Mouse (Mus musculus) heart, embryonic 13.5 days (tissue): ENCODE measurements at regions not wholly inside any gene's neighbourhood (a gene's known extent, or its start where the extent isn't known, plus 50 kb on each side); places are given as distances from the start of the nearest gene placed in this dataset.

Experiments used
- ATAC-seq: fragments of 200-750 bp; cut with Nextera tagmentation; 2 replicates; pipeline ENCODE4 v1.8.0; 2017; ENCODE audit warnings: moderate TSS enrichment; ENCODE audit not compliant: insufficient number of reproducible peaks, low FRiP score, low TSS enrichment; ENCODE audit errors: extremely low read depth
- H3K27ac ChIP-seq: fragments of 300-500 bp; sonication (generic); replicated peaks from 2 replicates; pipeline ENCODE4 v1.5.1; 2015; ENCODE audit warnings: moderate library complexity, mild to moderate bottlenecking, inconsistent platforms
- H3K27me3 ChIP-seq: fragments of 300-500 bp; sonication (generic); replicated peaks from 2 replicates; pipeline ENCODE4 v1.6.1; 2015; ENCODE audit warnings: mild to moderate bottlenecking, inconsistent platforms
- H3K36me3 ChIP-seq: fragments of 300-500 bp; sonication (generic); 2 replicates; pipeline ENCODE4 v1.6.1; 2015; ENCODE audit warnings: mild to moderate bottlenecking, inconsistent platforms
- H3K4me1 ChIP-seq: fragments of 300-500 bp; sonication (generic); 2 replicates; pipeline ENCODE4 v1.6.1; 2015; ENCODE audit warnings: inconsistent platforms
- H3K4me2 ChIP-seq: fragments of 300-500 bp; sonication (generic); 2 replicates; pipeline ENCODE4 v1.6.1; 2015; ENCODE audit warnings: inconsistent platforms, mild to moderate bottlenecking, moderate library complexity
- H3K4me3 ChIP-seq: fragments of 300-500 bp; sonication (generic); 2 replicates; pipeline ENCODE4 v1.5.1; 2015; ENCODE audit warnings: moderate library complexity, mild to moderate bottlenecking, inconsistent platforms
- H3K9ac ChIP-seq: fragments of 300-500 bp; sonication (generic); 2 replicates; pipeline ENCODE4 v1.6.1; 2015; ENCODE audit warnings: inconsistent platforms, mild to moderate bottlenecking, moderate library complexity
- H3K9me3 ChIP-seq: fragments of 300-500 bp; sonication (generic); 2 replicates; pipeline ENCODE4 v1.6.1; 2016; ENCODE audit warnings: inconsistent platforms
- WGBS: fragments of 180-500 bp; shearing (Covaris S2); methylation state at CpG from one replicate; pipeline ENCODE4 v1.1.7; 2015; ENCODE audit warnings: mixed read lengths; 5-methylcytosine and 5-hydroxymethylcytosine counted together

DNA sequence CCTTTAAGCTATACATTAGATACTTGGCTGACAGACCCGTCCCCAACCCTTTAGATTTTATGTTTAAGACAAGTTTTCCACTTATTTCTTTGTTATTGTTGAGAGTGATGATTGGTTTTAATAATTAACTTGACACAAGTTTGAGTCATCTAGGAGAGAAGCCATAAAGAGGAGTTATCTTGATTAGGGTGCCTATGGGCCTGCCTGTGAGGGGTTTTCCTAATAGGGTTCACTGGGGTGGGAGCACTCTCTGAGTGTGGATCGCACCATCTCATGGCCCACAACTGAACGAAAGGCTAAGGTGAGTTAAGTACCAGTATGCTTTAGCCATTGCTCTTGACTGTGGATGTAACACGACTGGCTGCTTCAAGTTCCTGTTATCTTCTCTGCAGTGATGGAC lies 123.3 kb upstream of the Agap1 start:
- ATAC-seq = no peak
- H3K36me3 ChIP-seq = no peaks in the 10 kb centered on the region
- H3K4me3 ChIP-seq = no peak overlapping the region
- H3K27me3 ChIP-seq = no peaks in the 10 kb centered on the region
- H3K9ac ChIP-seq = no peak overlapping the region
- H3K4me2 ChIP-seq = no peak overlapping the region
- WGBS = 78% methylated on average over 4 of the region's 4 CpGs
- no peaks in the 10 kb centered on the region for H3K9me3 ChIP-seq
- no peak overlapping the region for H3K27ac ChIP-seq
- H3K4me1 ChIP-seq = no peaks in the 10 kb centered on the region

- no peaks in the 10 kb centered on the region for H3K36me3 ChIP-seq
- no peaks in the 10 kb centered on the region for H3K9me3 ChIP-seq
- WGBS = 64% methylated on average over 7 of the region's 7 CpGs
- no peaks in the 10 kb centered on the region for H3K27me3 ChIP-seq
- H3K4me1 ChIP-seq = no peaks in the 10 kb centered on the region
- H3K9ac ChIP-seq = no peak overlapping the region
- no peak overlapping the region for H3K4me3 ChIP-seq
- no peak overlapping the region for H3K4me2 ChIP-seq
- no peak for ATAC-seq
- no peak overlapping the region for H3K27ac ChIP-seq
These were observed 121.9 kb upstream of the Agap1 start for GRCm38 (mm10) chr1:89332676-89333075.

- Histone ChIP-seq H3K9me3 (no peaks in the 10 kb centered on the region), H3K4me2 (no peak overlapping the region), H3K27ac (no peak overlapping the region), H3K36me3 (no peaks in the 10 kb centered on the region), H3K27me3 (no peaks in the 10 kb centered on the region), H3K9ac (no peak overlapping the region), H3K4me1 (no peaks in the 10 kb centered on the region), H3K4me3 (no peak overlapping the region)
- 64% methylated on average over 5 of the region's 5 CpGs for WGBS
- ATAC-seq = no peak
These were observed 116.7 kb upstream of the Agap1 start for GRCm38 (mm10) chr1:89337861-89338260.

- WGBS = 33% methylated on average over 4 of the region's 4 CpGs
- Histone ChIP-seq H3K36me3 (no peaks in the 10 kb centered on the region), H3K4me2 (no peak overlapping the region), H3K9me3 (no peaks in the 10 kb centered on the region), H3K4me1 (no peaks in the 10 kb centered on the region), H3K9ac (no peak overlapping the region), H3K4me3 (no peak overlapping the region), H3K27ac (no peak overlapping the region), H3K27me3 (no peaks in the 10 kb centered on the region)
- ATAC-seq = no peak
These were observed 111.8 kb upstream of the Agap1 start for GRCm38 (mm10) chr1:89342794-89343193.

DNA sequence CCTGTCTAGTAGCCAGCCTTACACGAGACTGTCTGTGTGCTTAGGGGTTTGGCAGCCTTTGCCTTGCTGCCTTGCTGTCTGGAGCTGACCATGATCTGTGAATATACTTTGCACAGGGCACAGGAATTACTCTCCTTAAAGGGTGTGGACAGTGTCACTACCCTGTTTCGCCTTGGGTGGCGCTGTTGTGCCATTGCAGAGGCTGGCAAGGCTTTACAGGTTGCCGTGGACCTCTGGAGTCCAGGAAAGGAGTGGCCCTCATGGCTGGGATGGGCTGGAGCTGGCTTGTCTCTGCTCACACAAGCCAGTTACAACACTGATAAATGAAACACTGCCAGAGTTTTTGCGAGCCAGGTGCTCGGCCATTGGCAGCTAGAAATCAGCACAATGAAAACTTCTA lies 110.1 kb upstream of the Agap1 start:
- Histone ChIP-seq H3K4me3 (no peak overlapping the region), H3K9me3 (no peaks in the 10 kb centered on the region), H3K27ac (no peak overlapping the region), H3K4me2 (no peak overlapping the region), H3K4me1 (no peaks in the 10 kb centered on the region), H3K36me3 (no peaks in the 10 kb centered on the region), H3K9ac (no peak overlapping the region), H3K27me3 (0 out of 2 replicates have a peak, but pooled peaks cover 2% of the 10 kb centered on the region)
- ATAC-seq = no peak
- WGBS = 38% methylated on average over 6 of the region's 6 CpGs

- Histone ChIP-seq H3K9ac (no peak overlapping the region), H3K9me3 (no peaks in the 10 kb centered on the region), H3K4me3 (no peak overlapping the region), H3K4me2 (no peak overlapping the region), H3K27me3 (0 out of 2 replicates have a peak, but pooled peaks cover 2% of the 10 kb centered on the region), H3K27ac (no peak overlapping the region), H3K36me3 (no peaks in the 10 kb centered on the region), H3K4me1 (no peaks in the 10 kb centered on the region)
- no peak for ATAC-seq
- WGBS = 60% methylated on average over 3 of the region's 3 CpGs
These were observed 107.3 kb upstream of the Agap1 start for GRCm38 (mm10) chr1:89347341-89347740.

- ATAC-seq = no peak
- 55% methylated on average over 4 of the region's 4 CpGs for WGBS
These were observed 101.7 kb upstream of the Agap1 start for GRCm38 (mm10) chr1:89352936-89353335.

GRCm38 (mm10) chr1:89359257-89359656 lies 95.3 kb upstream of the Agap1 start:
- Histone ChIP-seq H3K27me3 (no peaks in the 10 kb centered on the region), H3K36me3 (no peaks in the 10 kb centered on the region), H3K27ac (no peak overlapping the region), H3K9me3 (peaks cover 7% of the 10 kb centered on the region), H3K4me3 (no peak overlapping the region), H3K4me1 (peaks cover 4% of the 10 kb centered on the region; the same call in 1 of the 2 replicates), H3K9ac (no peak overlapping the region), H3K4me2 (no peak overlapping the region)
- WGBS = 61% methylated on average over 3 of the region's 3 CpGs
- ATAC-seq = no peak

More at GRCm38 (mm10) chr1:89352936-89353335, 101.7 kb upstream of the Agap1 start:
- H3K4me3 ChIP-seq = no peak overlapping the region
- 0 out of 2 replicates have a peak, but pooled peaks cover 2% of the 10 kb centered on the region for H3K27me3 ChIP-seq
- peaks cover 3% of the 10 kb centered on the region; the same call in 1 of the 2 replicates for H3K4me1 ChIP-seq
- no peak overlapping the region for H3K27ac ChIP-seq
- no peak overlapping the region for H3K9ac ChIP-seq
- H3K9me3 ChIP-seq = peaks cover 7% of the 10 kb centered on the region
- no peak overlapping the region for H3K4me2 ChIP-seq
- H3K36me3 ChIP-seq = no peaks in the 10 kb centered on the region

GRCm38 (mm10) chr1:89364547-89365305 lies 89.9 kb upstream of the Agap1 start:
- no peaks in the 10 kb centered on the region for H3K36me3 ChIP-seq
- H3K9me3 ChIP-seq = no peaks in the 10 kb centered on the region
- H3K4me2 ChIP-seq = no peak overlapping the region
- peaks cover 12% of the 10 kb centered on the region for H3K4me1 ChIP-seq
- no peak for ATAC-seq
- WGBS = 68% methylated on average over 12 of the region's 12 CpGs
- H3K27me3 ChIP-seq = no peaks in the 10 kb centered on the region
- no peak overlapping the region for H3K9ac ChIP-seq
- H3K27ac ChIP-seq = no peak overlapping the region
- H3K4me3 ChIP-seq = no peak overlapping the region

DNA sequence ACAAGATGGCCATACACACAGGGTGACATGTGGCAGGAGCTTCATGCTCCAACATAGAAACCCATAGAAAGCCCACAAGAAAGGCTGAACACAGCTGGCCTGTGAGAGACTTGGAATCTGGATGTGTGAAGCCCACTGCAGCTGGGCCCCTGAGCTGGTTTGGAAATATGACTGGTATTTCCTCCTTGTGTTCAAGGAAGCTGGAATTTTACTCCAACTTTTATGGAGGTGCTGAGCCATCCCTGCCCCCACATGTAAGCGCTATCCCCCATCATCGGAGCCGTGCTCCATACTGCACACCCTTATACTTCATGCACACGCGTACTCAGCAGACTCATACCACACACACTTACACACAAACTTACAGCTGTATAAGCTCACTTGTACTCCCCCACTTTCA lies 87.7 kb upstream of the Agap1 start:
- H3K27ac ChIP-seq = no peak overlapping the region
- no peaks in the 10 kb centered on the region for H3K36me3 ChIP-seq
- no peaks in the 10 kb centered on the region for H3K27me3 ChIP-seq
- WGBS = 75% methylated on average over 5 of the region's 5 CpGs
- H3K4me3 ChIP-seq = no peak overlapping the region
- no peaks in the 10 kb centered on the region for H3K9me3 ChIP-seq
- peaks cover 12% of the 10 kb centered on the region for H3K4me1 ChIP-seq
- no peak for ATAC-seq
- no peak overlapping the region for H3K9ac ChIP-seq
- no peak overlapping the region for H3K4me2 ChIP-seq

GRCm38 (mm10) chr1:89373806-89374205 lies 80.8 kb upstream of the Agap1 start:
- Histone ChIP-seq H3K27me3 (no peaks in the 10 kb centered on the region), H3K4me2 (no peak overlapping the region), H3K27ac (no peak overlapping the region), H3K4me1 (no peaks in the 10 kb centered on the region), H3K4me3 (no peak overlapping the region), H3K9ac (no peak overlapping the region), H3K36me3 (no peaks in the 10 kb centered on the region), H3K9me3 (no peaks in the 10 kb centered on the region)
- ATAC-seq = no peak

- H3K4me1 ChIP-seq = no peaks in the 10 kb centered on the region
- H3K9me3 ChIP-seq = no peaks in the 10 kb centered on the region
- H3K4me2 ChIP-seq = no peak overlapping the region
- H3K36me3 ChIP-seq = no peaks in the 10 kb centered on the region
- H3K9ac ChIP-seq = no peak overlapping the region
- no peak overlapping the region for H3K27ac ChIP-seq
- WGBS = 80% methylated on average over 2 of the region's 2 CpGs
- no peaks in the 10 kb centered on the region for H3K27me3 ChIP-seq
- H3K4me3 ChIP-seq = no peak overlapping the region
- ATAC-seq = no peak
These were observed 80.3 kb upstream of the Agap1 start for GRCm38 (mm10) chr1:89374271-89374670.
